Mouse (Mus musculus): ENCODE measurements around the gene Gprin1.
A peak's percentile ranks its signal among the peaks of the same experiment; 100 is the strongest.

Gprin1 gene

DNA sequence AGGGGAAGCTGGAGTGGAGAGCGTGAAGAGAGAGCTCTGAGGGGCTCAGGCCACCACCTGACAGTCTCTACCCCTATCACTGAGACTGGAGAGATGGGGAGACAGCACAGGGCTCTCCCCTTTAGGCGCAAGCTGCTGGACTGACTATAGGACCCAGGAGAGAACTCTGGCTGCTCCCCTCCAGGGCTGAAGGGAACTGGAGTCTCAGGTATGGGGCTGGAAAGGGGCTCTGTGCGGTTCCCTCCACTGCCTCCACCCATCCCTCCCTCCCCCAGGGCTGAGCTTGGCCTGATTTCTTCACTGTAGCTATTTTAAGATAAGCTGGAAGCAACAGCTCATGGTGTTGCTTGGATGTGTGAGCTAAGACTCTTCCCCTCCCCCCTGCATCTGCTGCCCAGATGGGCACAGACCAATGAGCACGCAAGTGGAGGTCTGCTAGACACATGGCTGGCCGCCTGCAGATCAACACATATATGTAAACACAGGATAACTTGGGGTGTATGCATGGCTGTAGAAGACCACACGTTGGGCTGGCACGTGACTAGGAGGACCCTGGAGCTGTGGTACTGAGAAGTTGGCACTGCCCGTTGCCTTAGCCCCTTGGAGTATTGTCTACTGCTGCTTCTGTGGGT, 10.6 kb upstream of the Gprin1 start:
- DNase-seq (ENCODE audit: low spot score in 2 of 2): no peak

- DNase-seq (ENCODE audit: low spot score in 2 of 2): no peak
Observed at GRCm38 (mm10) chr13:54759496-54759895, 9.8 kb upstream of the Gprin1 start.

GRCm38 (mm10) chr13:54758756-54759470, 9.2 kb upstream of the Gprin1 start:
- DNase-seq (ENCODE audit: low spot score in 2 of 2): no peak

DNA sequence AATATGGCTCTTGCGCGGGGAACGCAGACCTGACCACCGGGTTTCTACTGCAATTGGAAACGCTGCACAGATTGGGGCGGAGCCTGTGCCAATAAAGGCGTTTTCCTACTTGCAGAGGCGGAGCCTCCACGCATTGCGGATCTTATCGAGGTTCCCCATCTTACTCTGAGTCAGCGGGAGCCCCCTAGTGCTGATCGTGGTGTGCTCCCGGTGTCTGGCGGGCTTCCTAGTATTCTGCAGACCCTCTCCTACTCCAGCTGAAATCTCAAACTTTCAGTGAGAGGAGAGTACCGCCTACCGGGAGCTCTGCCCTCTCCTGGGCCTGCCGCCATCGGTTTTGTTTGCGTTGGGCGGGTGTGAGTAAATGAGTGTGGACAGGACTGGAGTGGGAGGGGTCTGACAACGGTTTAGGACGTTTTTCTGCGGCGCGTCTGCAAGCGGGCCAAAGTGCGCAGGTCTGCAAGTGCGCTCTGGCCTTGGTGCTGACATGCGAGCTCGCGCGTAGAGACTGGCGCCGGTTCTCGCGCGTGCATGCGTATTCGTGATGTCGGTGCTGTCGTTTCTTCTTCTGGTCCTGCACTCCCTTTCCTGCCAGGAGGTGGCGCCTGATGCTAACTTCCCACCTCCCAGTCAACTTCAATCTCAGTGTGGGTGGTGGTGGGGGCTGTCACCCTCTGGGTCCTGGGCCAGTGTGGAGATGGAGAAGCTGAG, 8.5 kb upstream of the Gprin1 start:
- peak in 1 of 2 experiments; percentile 66 for DNase-seq (ENCODE audit: low spot score in 2 of 2)

- DNase-seq (ENCODE audit: low spot score in 2 of 2): no peak
Observed at GRCm38 (mm10) chr13:54757093-54757830, 7.6 kb upstream of the Gprin1 start.

DNA sequence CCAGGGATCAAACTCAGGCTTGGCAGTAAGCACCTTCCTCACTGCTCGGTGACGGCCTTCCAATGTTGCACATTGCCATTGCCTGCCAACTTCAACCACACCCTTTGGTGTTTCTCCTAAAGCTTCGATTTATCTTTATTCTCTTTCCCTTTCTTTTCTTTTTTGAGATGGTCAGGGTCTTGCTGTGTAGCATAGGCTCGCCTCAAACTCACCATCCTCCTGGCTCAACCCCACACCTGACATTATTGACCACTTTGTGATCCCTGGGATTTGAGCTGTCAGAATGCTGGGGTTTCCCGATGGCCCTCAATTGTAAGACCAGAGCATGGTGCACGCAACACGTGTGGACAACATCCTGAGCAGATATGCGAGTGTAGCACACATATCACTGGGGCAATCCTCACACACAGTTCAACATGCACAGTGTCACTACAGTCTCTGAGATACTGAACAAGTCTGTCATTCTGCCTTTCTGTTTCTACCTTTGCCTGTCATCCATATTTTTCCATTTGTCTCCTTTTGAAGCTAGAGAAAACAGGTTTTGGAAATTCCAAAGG, 6.6 kb upstream of the Gprin1 start:
- no peak for DNase-seq (ENCODE audit: low spot score in 2 of 2)

- DNase-seq (ENCODE audit: low spot score in 2 of 2): no peak
Observed at GRCm38 (mm10) chr13:54755201-54755830, 5.6 kb upstream of the Gprin1 start.

DNA sequence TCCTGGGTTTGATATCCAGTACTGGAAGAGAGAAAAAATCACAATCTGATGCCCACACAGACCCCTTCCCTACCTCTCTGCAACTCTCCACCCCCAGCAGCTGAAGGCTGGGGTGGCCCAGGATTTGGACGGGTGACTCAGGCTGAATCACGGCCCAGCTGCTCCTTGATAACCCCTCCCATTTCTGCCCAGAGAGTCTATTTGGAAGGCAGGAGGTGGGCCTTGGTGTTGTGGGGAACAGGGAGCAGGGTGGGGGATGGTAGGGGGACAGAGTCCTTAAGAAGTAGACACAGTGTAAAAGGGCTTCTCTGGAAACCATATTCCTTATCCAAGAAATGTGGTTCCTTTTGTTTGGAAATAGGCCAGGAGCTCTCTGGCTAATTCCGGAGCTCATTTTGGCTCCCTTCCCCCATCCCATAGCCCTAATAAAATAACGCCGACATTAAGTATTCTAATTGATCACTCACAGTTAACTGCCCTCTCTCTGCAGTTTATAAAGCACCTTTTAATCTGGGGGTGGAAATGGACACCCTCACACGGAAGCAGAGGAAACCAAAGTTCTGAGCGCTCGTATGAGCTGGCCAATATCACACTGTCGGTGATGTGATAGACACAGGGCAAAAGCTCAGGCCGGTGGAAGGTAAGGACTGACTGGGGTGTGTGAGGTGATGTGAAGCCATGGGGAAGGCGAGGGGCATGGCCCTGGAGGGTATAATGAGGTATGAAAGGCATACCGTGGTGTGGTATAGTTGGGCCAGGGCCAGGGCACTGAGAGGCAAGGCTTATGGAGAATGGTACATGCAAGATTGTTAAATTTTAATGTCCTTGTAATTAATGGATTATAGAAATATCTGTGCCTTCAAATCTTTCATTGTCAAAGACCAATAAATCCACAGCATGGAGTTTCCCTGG, 4.8 kb upstream of the Gprin1 start:
- DNase-seq (ENCODE audit: low spot score in 2 of 2): no peak

DNA sequence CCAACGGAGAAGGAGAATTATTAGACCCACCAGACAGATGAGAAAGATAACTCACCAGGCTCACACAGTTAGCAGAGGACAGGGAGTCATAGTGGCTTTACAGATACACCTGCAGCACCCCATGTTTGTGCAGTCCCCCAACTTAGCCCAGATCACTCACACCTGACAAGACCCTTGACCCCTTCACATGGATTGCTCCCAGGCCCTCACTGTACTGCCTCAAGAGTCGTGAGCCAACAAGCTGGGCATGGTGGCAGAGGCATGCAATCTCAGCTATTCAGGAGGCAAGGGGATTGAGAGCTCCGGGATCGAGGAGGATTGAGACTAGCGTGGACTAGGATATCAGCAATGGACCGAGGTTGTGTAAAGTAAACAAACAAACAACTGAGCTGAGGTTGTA, 4.1 kb upstream of the Gprin1 start:
- no peak for DNase-seq (ENCODE audit: low spot score in 2 of 2)

GRCm38 (mm10) chr13:54752656-54753055, 3.0 kb upstream of the Gprin1 start:
- DNase-seq (ENCODE audit: low spot score in 2 of 2): no peak

GRCm38 (mm10) chr13:54750699-54751098, 1.0 kb upstream of the Gprin1 start:
- peak in 1 of 2 experiments; percentile 40 for DNase-seq (ENCODE audit: low spot score in 2 of 2)

DNA sequence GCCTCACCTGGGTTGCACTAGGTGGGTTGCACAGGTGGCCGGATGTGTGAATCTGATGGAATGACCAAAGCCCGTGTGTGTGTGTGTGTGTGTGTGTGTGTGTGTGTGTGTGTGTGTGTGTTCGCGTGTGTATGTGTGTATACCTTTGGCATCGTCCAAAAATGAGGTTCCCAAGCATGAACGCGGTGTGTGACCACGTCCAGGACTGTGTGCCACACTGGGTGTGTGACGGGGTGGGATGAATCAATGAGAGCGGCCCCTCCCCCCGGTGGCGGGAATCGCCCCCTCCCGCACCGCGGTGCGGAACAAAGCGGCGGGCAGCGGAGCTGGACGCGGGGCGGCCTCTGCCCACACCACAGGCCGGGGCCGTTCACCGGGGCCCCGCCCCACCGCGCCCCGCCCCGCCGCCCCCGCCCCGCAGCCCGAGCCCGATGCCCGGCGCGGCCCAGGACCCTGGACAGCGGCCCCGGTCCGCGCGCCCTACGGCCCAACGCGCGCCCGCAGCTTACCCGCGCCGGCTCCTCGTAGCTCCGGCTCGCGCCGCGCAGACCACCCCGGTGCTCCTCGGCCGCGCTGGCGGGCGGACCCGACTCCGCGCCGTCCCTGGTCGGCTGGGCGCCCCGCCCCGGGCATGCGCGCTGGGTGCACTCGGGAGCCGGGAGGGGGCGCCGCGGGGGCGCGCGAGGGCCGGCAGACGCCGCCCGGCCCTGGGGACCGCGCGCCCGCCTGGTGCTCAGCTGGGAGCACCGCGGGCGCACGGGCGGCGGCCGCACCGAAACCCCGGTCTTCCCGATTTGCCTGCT, 412 bp downstream of the Gprin1 start:
- no peak for DNase-seq (ENCODE audit: low spot score in 2 of 2)

DNA sequence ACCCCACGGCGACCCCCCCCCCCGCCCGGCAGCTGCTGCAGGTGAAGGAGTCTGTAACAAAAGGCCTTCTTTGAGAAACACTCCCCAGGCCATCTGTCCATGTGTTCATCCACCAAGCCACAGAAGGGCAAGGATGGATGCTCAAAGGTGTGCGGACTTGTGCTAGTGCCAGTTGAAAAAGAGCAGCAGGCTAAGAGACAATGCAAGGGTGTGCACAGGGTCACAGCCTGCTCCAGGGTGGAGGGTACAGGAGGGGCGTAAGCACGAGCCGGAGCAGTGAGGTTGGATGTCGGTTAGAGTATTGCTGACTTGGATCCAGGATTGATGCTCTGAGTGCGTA, 983 bp downstream of the Gprin1 start:
- no peak for DNase-seq (ENCODE audit: low spot score in 2 of 2)

GRCm38 (mm10) chr13:54748190-54748589, 1.5 kb downstream of the Gprin1 start:
- no peak for DNase-seq (ENCODE audit: low spot score in 2 of 2)

DNA sequence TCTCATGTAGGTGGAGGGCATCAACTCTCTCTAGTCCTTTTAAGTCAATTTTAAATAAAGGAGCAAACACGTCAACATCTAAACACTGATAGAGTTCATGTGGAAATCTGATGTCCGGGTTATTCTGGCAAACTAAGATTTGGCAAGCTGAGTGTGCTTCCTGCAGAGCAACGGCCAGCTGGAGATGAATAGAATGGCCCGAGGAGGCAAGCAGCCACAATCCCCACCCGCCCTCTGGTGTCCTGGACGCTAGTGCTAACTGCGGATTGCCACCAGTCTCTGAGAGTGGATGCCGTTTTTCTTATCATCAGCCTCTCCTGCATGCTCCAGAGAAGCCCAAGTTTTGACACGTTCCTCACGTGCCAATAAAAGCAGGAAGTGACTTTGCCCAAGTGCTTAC, 2.8 kb downstream of the Gprin1 start:
- no peak for DNase-seq (ENCODE audit: low spot score in 2 of 2)

DNA sequence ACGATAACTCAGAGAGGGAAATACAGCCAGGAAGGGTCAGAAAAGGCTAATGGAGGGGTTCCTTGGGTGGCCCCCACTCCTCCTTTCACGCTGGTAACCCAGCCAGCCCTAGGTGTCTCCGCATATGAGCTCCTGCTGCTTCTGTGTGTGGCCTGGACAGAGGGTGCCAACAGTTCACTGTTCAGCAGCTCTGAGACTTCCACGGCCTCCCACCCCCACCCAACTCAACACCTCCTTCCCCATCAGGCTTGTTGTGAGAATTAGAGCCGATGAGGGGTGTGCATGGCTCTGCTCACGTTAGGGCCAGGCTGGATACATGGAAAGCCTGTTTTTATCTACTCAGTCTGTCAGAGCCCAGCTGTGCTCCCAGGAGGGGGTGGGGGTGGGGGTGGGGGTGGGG, 3.6 kb downstream of the Gprin1 start:
- DNase-seq (ENCODE audit: low spot score in 2 of 2): no peak

GRCm38 (mm10) chr13:54738213-54738601, 11.5 kb downstream of the Gprin1 start:
- DNase-seq (ENCODE audit: low spot score in 2 of 2): no peak

GRCm38 (mm10) chr13:54737488-54738212, 12.0 kb downstream of the Gprin1 start:
- no peak for DNase-seq (ENCODE audit: low spot score in 2 of 2)

- DNase-seq (ENCODE audit: low spot score in 2 of 2): no peak
Observed at GRCm38 (mm10) chr13:54736931-54737330, 12.7 kb downstream of the Gprin1 start.
